Mouse (Mus musculus) cerebellum, adult 2 months (tissue): ENCODE data around the gene Alkbh5.

Source experiments
- CTCF ChIP-seq: fragments of 200-500 bp; IDR thresholded peaks from 2 replicates; pipeline ENCODE4 v1.5.1; 2011; ENCODE audit warnings: low read depth, mild to moderate bottlenecking, control low read depth, low read length, moderate library complexity, borderline replicate concordance; ENCODE audit not compliant: insufficient read depth
- POLR2A ChIP-seq: fragments of 200-500 bp; IDR thresholded peaks from 2 replicates; pipeline ENCODE4 v1.6.1; 2011; ENCODE audit warnings: low read length, control low read depth, borderline replicate concordance; ENCODE audit not compliant: insufficient read depth

DNA sequence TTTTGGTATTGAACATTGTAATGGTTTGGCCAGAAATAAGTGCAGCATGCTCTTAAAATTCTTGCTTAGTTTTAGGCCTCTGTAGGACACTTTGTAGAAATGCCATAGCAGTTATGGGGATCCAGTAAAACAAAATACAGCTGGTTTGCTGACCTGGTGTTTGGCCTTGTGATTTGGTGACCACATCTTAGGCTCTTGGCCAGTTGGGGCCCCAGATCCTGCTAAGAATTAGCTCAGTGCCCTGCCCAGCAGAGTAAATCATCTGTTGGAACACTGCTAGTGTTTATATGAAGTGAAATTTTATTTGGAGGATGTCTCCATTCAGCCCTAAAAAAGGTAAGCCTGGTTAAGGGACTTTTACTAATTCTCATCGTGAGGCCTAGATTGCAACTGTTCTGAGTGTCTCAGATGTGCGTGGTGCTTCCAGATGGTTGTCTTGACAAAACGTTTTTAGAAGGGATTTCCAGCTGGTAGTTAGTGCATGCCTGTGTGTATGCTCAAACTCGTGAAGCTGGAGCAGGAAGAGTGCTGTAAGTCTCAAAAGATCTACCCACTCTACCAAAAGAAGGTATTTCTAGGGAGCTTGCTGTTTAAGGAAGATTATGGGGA is 3.9 kb downstream of the Alkbh5 start:
- TF ChIP-seq CTCF (no peak), POLR2A (no peak)
